Mouse (Mus musculus) T-helper 17 cell (primary cell): ENCODE measurements around the gene Atf6b.

ENCODE experiments used
- in situ Hi-C, 2 experiments: fragments of 300-600 bp; cut with MboI, MseI; formaldehyde crosslinking; loops; 1 replicate in 1 of 2; 2 replicates in 1 of 2; pipeline ENCODE4 v1.15.1; 2025; ENCODE audit warnings: high pct_unique_total_duplicates in 2 of 2

The Atf6b gene

GRCm38 (mm10) chr17:34690458-34690857 is 43.5 kb downstream of the Atf6b start:
- in situ Hi-C loops = no loop called here

- in situ Hi-C loops = no loop called here
Measured at GRCm38 (mm10) chr17:34692906-34693305, 46.0 kb downstream of the Atf6b start.

- in situ Hi-C loops = loop anchor here in 1 of 2 experiments (25.0 kb wide), 1 partner anchor 1837 kb away; no protein-coding TSS in a partner anchor
Measured at GRCm38 (mm10) chr17:34699575-34700408, 52.8 kb downstream of the Atf6b start.

- in situ Hi-C loops = loop anchor here in 1 of 2 experiments (25.0 kb wide), 1 partner anchor 1838 kb away; no protein-coding TSS in a partner anchor
Measured at GRCm38 (mm10) chr17:34700671-34701071, 53.7 kb downstream of the Atf6b start.
